Mouse (Mus musculus): Measurements from ENCODE around the gene Mettl14. TPM values are rescaled to one million over a fixed set of nuclear protein-coding genes. Genes with fewer than 3 reads are reported as not detected.

The Mettl14 gene
- polyA plus RNA-seq, 1 experiment from 2014 or later = 23.5 TPM

Other genes with a start within 250 kb of the Mettl14 start
- 11.4 and 11.5 TPM in 2 replicates for gene Synpo2, start 150.0 kb downstream of the Mettl14 start, polyA plus RNA-seq (2015; fragmentation: Nextera tagmentation; extraction: Ambion mirVana)
- 61.6 and 66.3 TPM in 2 replicates for gene Sec24d, start 118.7 kb downstream of the Mettl14 start, polyA plus RNA-seq (2015; fragmentation: Nextera tagmentation; extraction: Ambion mirVana)
- 3.6 and 4.4 TPM in 2 replicates for gene Prss12, start 60.8 kb upstream of the Mettl14 start, polyA plus RNA-seq (2015; fragmentation: Nextera tagmentation; extraction: Ambion mirVana)